Mouse (Mus musculus) stomach, embryonic 14.5 days (tissue): ENCODE results near the gene Rpsa. TPM values are rescaled to one million over a fixed set of nuclear protein-coding genes. Genes with fewer than 3 reads are reported as not detected.
"Not testable (repeated sequence)": the region's sequence is repeated elsewhere in the genome, so short reads cannot be mapped to it uniquely, and the experiment has no call there.

Experiments used
- ATAC-seq: fragments of 200-750 bp; cut with Nextera tagmentation; 2 replicates; pipeline ENCODE4 v1.8.0; 2017; ENCODE audit warnings: low read depth, moderate TSS enrichment; ENCODE audit not compliant: insufficient number of reproducible peaks, insufficient read depth, low FRiP score
- H3K27ac ChIP-seq: fragments of 300-500 bp; sonication (generic); 2 replicates; pipeline ENCODE4 v1.5.1; 2014; ENCODE audit warnings: mild to moderate bottlenecking, low read length, moderate library complexity, mixed read lengths
- H3K27me3 ChIP-seq: fragments of 300-500 bp; sonication (generic); 2 replicates; pipeline ENCODE4 v1.6.1; 2014; ENCODE audit warnings: low read length, control low read depth, mixed read lengths; ENCODE audit not compliant: control insufficient read depth, insufficient read depth
- H3K36me3 ChIP-seq: fragments of 300-500 bp; sonication (generic); 2 replicates; pipeline ENCODE4 v1.6.1; 2014; ENCODE audit warnings: mild to moderate bottlenecking, control low read depth, low read length, moderate library complexity, mixed read lengths; ENCODE audit not compliant: control insufficient read depth, insufficient read depth
- H3K4me1 ChIP-seq: fragments of 300-500 bp; sonication (generic); 2 replicates; pipeline ENCODE4 v1.6.1; 2014; ENCODE audit warnings: low read length, control low read depth, mixed read lengths; ENCODE audit not compliant: control insufficient read depth, insufficient read depth
- H3K4me2 ChIP-seq: fragments of 300-500 bp; sonication (generic); replicated peaks from 2 replicates; pipeline ENCODE4 v1.6.1; 2014; ENCODE audit warnings: low read depth, low read length, control low read depth
- H3K4me3 ChIP-seq: fragments of 300-500 bp; sonication (generic); 2 replicates; pipeline ENCODE4 v1.5.1; 2014; ENCODE audit warnings: low read depth, low read length, control low read depth
- H3K9ac ChIP-seq: fragments of 300-500 bp; sonication (generic); replicated peaks from 2 replicates; pipeline ENCODE4 v1.6.1; 2014; ENCODE audit warnings: low read depth, mild to moderate bottlenecking, control low read depth, low read length, moderate library complexity, mixed read lengths
- H3K9me3 ChIP-seq: fragments of 300-500 bp; sonication (generic); 2 replicates; pipeline ENCODE4 v1.6.1; 2016; ENCODE audit warnings: low read depth, low read length, control low read depth; ENCODE audit not compliant: control insufficient read depth
- WGBS: fragments of 180-500 bp; shearing (Covaris S2); extraction: QIAGEN DNeasy Blood & Tissue Kit; methylation state at CpG from one replicate; pipeline ENCODE4 v1.1.7; 2014; 5-methylcytosine and 5-hydroxymethylcytosine counted together
- polyA plus RNA-seq: library from polyadenylated mRNA; unstranded; fragments of >200 nt; fragmentation: Nextera tagmentation; extraction: Ambion mirVana; gene quantifications from 2 replicates; pipeline ENCODE4 v1.2.1, GENCODE M21; 2014

The Rpsa gene
- polyA plus RNA-seq, 1 experiment from 2014 or later: 2,010 TPM

GRCm38 (mm10) chr9:120108953-120109352 is 18.5 kb upstream of the Rpsa start:
- H3K9me3 ChIP-seq, H3K4me3 ChIP-seq, H3K9ac ChIP-seq, H3K27ac ChIP-seq, H3K4me2 ChIP-seq, H3K4me1 ChIP-seq, ATAC-seq, H3K27me3 ChIP-seq, H3K36me3 ChIP-seq: not testable (repeated sequence)
- 95% methylated on average over 12 of the region's 12 CpGs for WGBS

- H3K4me1 ChIP-seq: 0 out of 2 replicates have a peak, but pooled peaks cover 3% of the 10 kb centered on the region
- peak within 1 kb of the TSS; percentile 84 for H3K4me3 ChIP-seq
- peak within 1 kb of the TSS; percentile 96 for H3K27ac ChIP-seq
- H3K4me2 ChIP-seq: peak within 1 kb of the TSS; percentile 63
- peak; percentile 97 for ATAC-seq
- H3K9ac ChIP-seq: peak within 1 kb of the TSS; percentile 68
- H3K36me3 ChIP-seq: no peaks in the 10 kb centered on the region
- no peaks in the 10 kb centered on the region for H3K27me3 ChIP-seq
- H3K9me3 ChIP-seq: no peaks in the 10 kb centered on the region
- WGBS: 1% methylated on average over 62 of the region's 62 CpGs
These were observed 17.1 kb upstream of the Rpsa start, which contains the start of gene Slc25a38 for GRCm38 (mm10) chr9:120110211-120111018. Gene Slc25a38, plus strand, starts transcription at chr9:120110374.

GRCm38 (mm10) chr9:120111156-120111945 is 16.1 kb upstream of the Rpsa start:
- Histone ChIP-seq H3K4me2 (peak overlapping the region; percentile 63), H3K36me3 (no peaks in the 10 kb centered on the region), H3K4me3 (peak overlapping the region; percentile 84), H3K9me3 (no peaks in the 10 kb centered on the region), H3K27me3 (no peaks in the 10 kb centered on the region), H3K27ac (peak overlapping the region; percentile 96; the same call in 1 of the 2 replicates), H3K9ac (peak overlapping the region; percentile 68; the same call in 1 of the 2 replicates), H3K4me1 (0 out of 2 replicates have a peak, but pooled peaks cover 6% of the 10 kb centered on the region)
- 73% methylated on average over 15 of the region's 15 CpGs for WGBS
- no peak for ATAC-seq

GRCm38 (mm10) chr9:120112472-120112871 is 15.0 kb upstream of the Rpsa start:
- Histone ChIP-seq H3K4me3 (no peak overlapping the region), H3K36me3 (no peaks in the 10 kb centered on the region; the same call in 1 of the 2 replicates), H3K27me3 (no peaks in the 10 kb centered on the region), H3K4me2 (no peak overlapping the region), H3K9me3 (no peaks in the 10 kb centered on the region), H3K9ac (no peak overlapping the region), H3K4me1 (0 out of 2 replicates have a peak, but pooled peaks cover 6% of the 10 kb centered on the region), H3K27ac (no peak overlapping the region)
- 93% methylated on average over 6 of the region's 6 CpGs for WGBS
- no peak for ATAC-seq

GRCm38 (mm10) chr9:120113456-120113855 is 14.0 kb upstream of the Rpsa start:
- no peak overlapping the region for H3K27ac ChIP-seq
- 0 out of 2 replicates have a peak, but pooled peaks cover 6% of the 10 kb centered on the region for H3K4me1 ChIP-seq
- 91% methylated on average over 6 of the region's 7 CpGs for WGBS
- no peaks in the 10 kb centered on the region; the same call in 1 of the 2 replicates for H3K36me3 ChIP-seq
- H3K27me3 ChIP-seq: no peaks in the 10 kb centered on the region
- H3K4me2 ChIP-seq: no peak overlapping the region
- ATAC-seq: no peak
- no peak overlapping the region for H3K9ac ChIP-seq
- H3K9me3 ChIP-seq: no peaks in the 10 kb centered on the region
- no peak overlapping the region for H3K4me3 ChIP-seq

- no peaks in the 10 kb centered on the region for H3K9me3 ChIP-seq
- H3K27me3 ChIP-seq: no peaks in the 10 kb centered on the region
- no peak overlapping the region for H3K9ac ChIP-seq
- no peak overlapping the region for H3K27ac ChIP-seq
- no peak overlapping the region for H3K4me2 ChIP-seq
- no peaks in the 10 kb centered on the region; the same call in 1 of the 2 replicates for H3K36me3 ChIP-seq
- no peak overlapping the region for H3K4me3 ChIP-seq
- H3K4me1 ChIP-seq: 0 out of 2 replicates have a peak, but pooled peaks cover 6% of the 10 kb centered on the region
- WGBS: 88% methylated on average over 17 of the region's 17 CpGs
- ATAC-seq: no peak
These were observed 13.3 kb upstream of the Rpsa start for GRCm38 (mm10) chr9:120114051-120114788.

- Histone ChIP-seq H3K4me1 (0 out of 2 replicates have a peak, but pooled peaks cover 6% of the 10 kb centered on the region), H3K36me3 (peaks cover 4% of the 10 kb centered on the region; the same call in 1 of the 2 replicates), H3K9ac (no peak overlapping the region), H3K4me3 (no peak overlapping the region), H3K9me3 (no peaks in the 10 kb centered on the region), H3K27me3 (no peaks in the 10 kb centered on the region), H3K4me2 (no peak overlapping the region), H3K27ac (no peak overlapping the region)
- WGBS: 88% methylated on average over 2 of the region's 2 CpGs
- ATAC-seq: no peak
These were observed 12.7 kb upstream of the Rpsa start for GRCm38 (mm10) chr9:120114789-120115151.

- Histone ChIP-seq H3K9me3 (no peaks in the 10 kb centered on the region), H3K4me3 (no peak overlapping the region), H3K9ac (no peak overlapping the region), H3K27ac (no peak overlapping the region; the same call in 1 of the 2 replicates), H3K4me2 (no peak overlapping the region), H3K4me1 (0 out of 2 replicates have a peak, but pooled peaks cover 6% of the 10 kb centered on the region), H3K36me3 (peaks cover 13% of the 10 kb centered on the region), H3K27me3 (no peaks in the 10 kb centered on the region)
- WGBS: 76% methylated on average over 5 of the region's 5 CpGs
- ATAC-seq: peak; percentile 67; the same call in 1 of the 2 replicates
These were observed 11.9 kb upstream of the Rpsa start for GRCm38 (mm10) chr9:120115580-120115979.
